Mouse (Mus musculus): ENCODE data around the gene Nr4a1.

Gene Nr4a1

GRCm38 (mm10) chr15:101253886-101254795 is at the start of gene Nr4a1:
Gene Nr4a1, plus strand, starts transcription at chr15:101254269.
- DNase-seq = peak; percentile 78

- DNase-seq = no peak
Measured at GRCm38 (mm10) chr15:101204781-101205180, 49.3 kb upstream of the Nr4a1 start.

GRCm38 (mm10) chr15:101210228-101210627 is 43.8 kb upstream of the Nr4a1 start:
- peak; percentile 87 for DNase-seq

DNA sequence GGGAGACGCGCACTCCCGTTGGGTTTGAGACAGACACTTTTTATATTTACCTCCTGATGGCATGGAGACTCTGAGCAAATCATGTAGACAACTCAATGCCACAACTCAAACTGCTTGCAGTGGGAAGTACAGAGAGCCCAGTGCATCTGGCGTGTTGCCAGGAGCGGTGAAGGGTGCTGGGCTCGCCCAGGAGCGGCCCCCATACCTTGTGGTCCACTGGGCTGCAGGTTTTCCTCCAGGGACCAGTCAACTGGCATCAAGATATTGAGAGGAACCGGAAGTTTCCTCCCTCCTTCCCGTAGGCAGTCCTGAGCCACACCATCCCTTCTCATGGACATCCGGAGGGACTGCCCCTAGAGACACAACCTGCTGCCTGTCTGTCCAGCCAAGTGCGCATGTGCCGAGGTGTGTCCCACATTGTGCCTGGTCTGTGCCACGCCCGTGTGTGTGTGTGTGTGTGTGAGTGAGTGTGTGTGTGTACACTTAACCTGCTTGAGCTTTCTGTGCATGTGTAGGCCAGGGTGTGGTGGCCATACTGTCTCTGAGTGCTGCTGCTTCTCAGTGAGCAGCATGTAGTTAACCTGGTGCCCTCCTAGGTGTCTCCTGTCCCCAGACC is 43.0 kb upstream of the Nr4a1 start:
- peak; percentile 22 for DNase-seq

DNA sequence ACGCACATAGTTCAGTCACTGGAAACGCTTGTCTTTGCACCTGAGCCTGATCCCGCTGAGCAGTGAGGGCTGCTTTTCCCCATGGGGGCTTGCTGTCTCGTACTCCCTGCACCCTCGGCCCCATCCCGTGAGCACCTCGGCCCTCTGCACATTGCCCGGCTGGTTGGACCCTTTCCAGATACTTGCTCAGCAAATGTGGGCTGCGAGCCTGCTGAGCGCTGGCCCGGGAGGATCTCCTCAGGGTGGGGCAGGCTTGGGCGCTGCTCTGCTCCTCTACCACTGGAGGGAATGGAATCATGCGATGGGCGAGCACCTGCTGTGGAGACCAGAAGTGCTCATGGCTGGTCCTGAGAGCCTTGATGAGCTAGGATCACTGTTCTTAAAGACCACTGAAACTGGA is 41.6 kb upstream of the Nr4a1 start:
- DNase-seq = no peak

DNA sequence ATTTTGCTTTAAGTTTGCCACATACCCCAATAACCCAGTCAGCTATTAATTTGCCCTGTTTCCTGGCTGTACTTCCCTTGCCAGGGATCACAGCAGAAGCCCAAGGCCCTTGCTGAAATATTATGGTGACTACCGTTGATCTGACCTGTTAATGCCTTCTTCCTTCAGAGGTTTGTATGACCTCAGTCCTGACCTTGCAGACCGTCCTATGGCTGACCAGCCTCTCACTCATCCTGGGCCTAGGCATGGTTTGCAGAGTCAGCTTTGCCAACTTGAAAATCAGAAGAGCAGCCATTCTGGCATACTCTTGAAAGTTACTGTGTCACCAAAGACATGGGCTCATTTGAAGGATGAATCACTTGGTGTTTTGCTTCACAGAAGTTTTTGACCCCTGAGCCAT is 38.9 kb upstream of the Nr4a1 start:
- no peak for DNase-seq

DNA sequence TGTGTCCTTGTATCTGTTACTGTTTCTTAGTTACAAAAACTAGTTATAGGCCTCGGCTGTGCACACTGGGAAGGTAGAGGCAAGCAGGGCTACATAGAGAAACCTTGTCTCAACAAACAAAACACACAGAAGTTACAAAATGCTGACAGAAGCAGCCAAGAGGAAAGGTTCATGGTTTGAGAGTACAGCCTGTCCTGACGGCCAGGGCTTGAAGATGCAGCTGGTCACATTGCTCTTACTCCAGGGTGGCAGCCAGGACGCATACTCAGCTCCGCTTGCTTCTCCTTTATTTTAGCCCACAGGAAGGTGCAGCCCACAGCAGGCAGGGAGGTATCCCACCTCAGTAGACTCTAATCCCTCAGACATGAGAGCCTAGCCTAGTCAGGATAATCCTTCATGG is 38.0 kb upstream of the Nr4a1 start:
- DNase-seq = no peak

DNA sequence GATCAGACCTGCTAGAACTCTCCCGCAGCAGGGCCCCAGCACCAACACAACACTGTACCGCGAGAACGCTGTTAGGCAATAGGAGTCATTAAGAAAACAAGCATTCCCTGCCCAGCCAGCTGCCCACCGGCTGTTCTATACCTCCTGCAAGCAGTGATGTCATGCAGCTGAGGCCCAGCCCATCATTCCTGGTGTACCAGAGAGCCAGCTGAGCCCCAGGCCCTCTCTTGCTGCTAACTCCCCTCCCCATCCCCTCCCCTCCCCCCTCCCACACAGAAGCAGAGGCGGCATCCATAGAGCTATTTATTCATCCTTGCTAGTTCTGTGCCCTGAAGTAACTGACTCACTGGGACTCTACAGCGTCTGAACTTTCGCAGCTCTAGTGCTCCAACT is 33.2 kb upstream of the Nr4a1 start:
- no peak for DNase-seq

DNA sequence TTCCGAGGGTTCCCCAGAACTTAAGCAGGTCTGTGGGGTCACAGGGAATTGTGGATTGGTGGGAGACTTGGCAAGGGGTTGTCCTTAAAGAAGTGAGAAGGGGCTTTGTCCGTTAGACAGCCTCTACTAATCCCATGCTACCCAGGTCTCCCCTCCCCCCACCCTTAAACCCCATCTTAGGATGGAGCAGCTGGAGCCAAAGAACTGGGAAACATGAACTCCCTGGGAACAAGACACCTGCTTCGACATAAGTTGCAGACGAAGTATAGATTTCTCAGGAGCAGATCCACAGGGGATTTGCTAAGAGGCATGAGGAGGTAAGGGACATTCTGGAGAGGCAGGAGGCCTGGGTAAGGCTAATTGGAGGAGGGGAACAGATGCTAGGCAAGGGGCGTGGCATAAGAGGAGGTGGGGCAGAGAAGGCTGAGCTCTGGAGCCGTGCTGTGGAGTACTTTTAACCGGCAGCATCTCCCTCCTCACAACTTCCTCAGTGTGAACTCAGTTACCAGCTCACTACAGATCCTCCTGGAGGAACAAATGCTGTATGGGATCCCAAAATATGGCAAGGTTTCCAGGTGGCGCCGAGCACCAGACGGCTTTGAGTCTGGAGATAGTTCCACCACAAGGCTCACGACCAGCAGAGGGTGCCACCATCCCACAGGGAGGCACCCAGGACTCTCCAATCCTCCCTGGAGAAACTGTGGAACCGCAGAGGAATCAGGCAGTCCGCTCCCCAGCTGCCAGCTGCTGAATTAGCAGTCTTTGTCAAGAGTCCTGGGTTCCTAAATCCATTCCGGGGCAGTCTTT is 32.6 kb upstream of the Nr4a1 start:
- DNase-seq = peak; percentile 93

GRCm38 (mm10) chr15:101222897-101223482 is 31.1 kb upstream of the Nr4a1 start:
- peak; percentile 16 for DNase-seq

- peak; percentile 24 for DNase-seq
Measured at GRCm38 (mm10) chr15:101223596-101223995, 30.5 kb upstream of the Nr4a1 start.

GRCm38 (mm10) chr15:101224006-101224906 is 29.8 kb upstream of the Nr4a1 start, which contains the start of gene Grasp:
Gene Grasp, plus strand, starts transcription at chr15:101224188.
- DNase-seq = peak; percentile 84

DNA sequence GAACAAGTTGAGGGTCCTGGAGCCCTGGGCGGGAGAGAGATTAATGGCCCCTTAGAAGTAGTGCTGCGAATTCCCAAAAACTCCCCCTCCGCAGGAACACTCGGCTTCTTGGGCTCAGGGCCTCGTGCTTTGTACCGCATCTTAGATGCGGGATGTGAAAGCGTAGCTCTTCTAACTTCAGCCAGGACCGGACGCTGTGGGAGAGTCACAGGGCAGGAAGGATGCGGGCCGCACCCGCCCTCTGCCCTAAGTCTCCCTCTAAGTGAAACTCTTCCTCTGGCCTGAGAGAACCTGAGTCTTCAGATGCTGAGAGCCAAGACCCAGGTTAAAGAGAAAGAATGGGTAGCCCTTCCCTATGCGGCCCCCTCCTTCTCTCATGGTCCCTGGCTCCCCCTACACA is 29.1 kb upstream of the Nr4a1 start:
- DNase-seq = peak; percentile 38

- peak; percentile 53 for DNase-seq
Measured at GRCm38 (mm10) chr15:101227971-101228370, 26.1 kb upstream of the Nr4a1 start.

- no peak for DNase-seq
Measured at GRCm38 (mm10) chr15:101228866-101229590, 25.0 kb upstream of the Nr4a1 start.

DNA sequence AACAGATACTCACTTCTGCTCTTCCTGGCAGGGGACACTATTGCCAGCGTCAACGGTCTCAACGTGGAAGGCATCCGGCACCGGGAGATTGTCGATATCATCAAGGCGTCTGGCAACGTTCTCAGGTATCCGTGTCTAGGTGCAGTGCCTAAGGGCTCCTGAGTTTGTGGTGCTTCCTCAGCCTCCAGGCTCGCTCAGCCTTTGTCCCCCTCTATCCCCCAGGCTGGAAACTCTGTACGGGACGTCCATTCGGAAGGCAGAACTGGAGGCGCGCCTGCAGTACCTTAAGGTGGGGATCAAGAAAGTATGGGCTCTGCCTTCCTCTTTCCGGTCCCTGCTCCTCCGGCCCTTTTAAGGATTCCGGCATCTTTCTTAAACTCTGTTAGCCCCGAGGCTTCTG is 23.6 kb upstream of the Nr4a1 start:
- no peak for DNase-seq

GRCm38 (mm10) chr15:101230995-101231647 is 22.9 kb upstream of the Nr4a1 start:
- DNase-seq = peak; percentile 55

DNA sequence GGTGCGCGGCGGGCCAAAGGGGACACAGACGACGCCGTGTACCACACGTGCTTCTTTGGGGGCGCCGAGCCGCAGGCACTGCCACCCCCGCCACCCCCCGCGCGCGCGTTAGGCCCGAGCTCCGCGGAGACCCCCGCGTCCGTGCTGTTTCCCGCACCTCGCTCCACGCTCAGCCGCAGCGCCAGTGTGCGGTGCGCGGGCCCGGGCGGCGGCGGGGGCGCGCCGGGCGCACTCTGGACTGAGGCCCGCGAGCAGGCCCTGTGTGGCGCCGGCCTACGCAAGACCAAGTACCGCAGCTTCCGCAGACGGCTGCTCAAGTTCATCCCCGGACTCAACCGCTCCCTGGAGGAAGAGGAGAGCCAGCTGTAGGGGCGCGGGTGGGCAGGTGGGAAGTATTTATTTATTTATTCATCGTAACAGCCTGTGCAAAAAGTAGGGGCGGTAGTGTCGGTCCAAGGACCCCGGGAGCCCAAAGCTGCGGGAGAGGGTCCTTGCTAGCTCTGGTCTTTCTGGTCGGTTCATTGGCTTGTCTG is 22.4 kb upstream of the Nr4a1 start:
- peak; percentile 22 for DNase-seq

GRCm38 (mm10) chr15:101232607-101233006 is 21.5 kb upstream of the Nr4a1 start:
- DNase-seq = peak; percentile 44

DNA sequence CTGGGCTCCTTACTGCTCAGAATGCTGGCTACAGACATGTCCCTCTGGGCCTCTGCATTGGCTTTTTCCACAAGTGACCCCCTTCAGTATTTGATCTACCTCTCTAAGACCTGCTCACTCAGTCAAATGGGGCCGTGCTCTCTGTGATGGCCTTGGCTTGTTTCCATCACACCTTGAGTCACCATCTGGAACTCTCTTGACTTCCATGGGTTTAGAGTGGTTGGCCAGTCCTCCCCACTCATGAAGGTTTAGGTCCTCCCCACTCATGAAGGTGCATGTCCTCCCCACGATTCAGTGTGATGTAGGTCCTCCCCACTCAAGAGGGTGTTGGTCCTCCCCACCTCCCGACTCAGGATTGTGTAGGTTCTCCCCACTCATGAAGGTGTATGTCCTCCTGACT is 20.9 kb upstream of the Nr4a1 start:
- peak; percentile 20 for DNase-seq

Data from thymus, postnatal 4 days (tissue).